Mouse (Mus musculus) myocyte (in vitro differentiated cells): ENCODE data around the gene Trem1.

Experiments
- E2F4 ChIP-seq: IDR thresholded peaks from one replicate; pipeline ENCODE4 v1.6.1; 2011; ENCODE audit warnings: mild to moderate bottlenecking, control low read depth, moderate library complexity; ENCODE audit not compliant: insufficient read depth
- MAX ChIP-seq: IDR thresholded peaks from one replicate; pipeline ENCODE4 v1.6.1; 2011; ENCODE audit warnings: low read depth, mild to moderate bottlenecking, control low read depth
- MYOG ChIP-seq, 3 experiments: IDR thresholded peaks; one replicate each; pipeline ENCODE4 v1.6.1; 2011; ENCODE audit warnings: control low read depth in 2 of 3, low read depth in 2 of 3, mild to moderate bottlenecking in 2 of 3; ENCODE audit not compliant: insufficient read length in 2 of 3, control insufficient read depth in 1 of 3, insufficient read depth in 1 of 3
- POLR2A ChIP-seq: IDR thresholded peaks from one replicate; pipeline ENCODE4 v1.6.1; 2011; ENCODE audit warnings: low read depth, mild to moderate bottlenecking, control low read depth, moderate library complexity; ENCODE audit not compliant: insufficient read length
- SRF ChIP-seq: IDR thresholded peaks from one replicate; pipeline ENCODE4 v1.6.1; 2011; ENCODE audit warnings: low read depth; ENCODE audit not compliant: control insufficient read depth, insufficient read length
- TCF12 ChIP-seq: IDR thresholded peaks from one replicate; pipeline ENCODE4 v1.6.1; 2011; ENCODE audit warnings: mild to moderate bottlenecking, control low read depth; ENCODE audit not compliant: poor library complexity, insufficient read depth, severe bottlenecking

DNA sequence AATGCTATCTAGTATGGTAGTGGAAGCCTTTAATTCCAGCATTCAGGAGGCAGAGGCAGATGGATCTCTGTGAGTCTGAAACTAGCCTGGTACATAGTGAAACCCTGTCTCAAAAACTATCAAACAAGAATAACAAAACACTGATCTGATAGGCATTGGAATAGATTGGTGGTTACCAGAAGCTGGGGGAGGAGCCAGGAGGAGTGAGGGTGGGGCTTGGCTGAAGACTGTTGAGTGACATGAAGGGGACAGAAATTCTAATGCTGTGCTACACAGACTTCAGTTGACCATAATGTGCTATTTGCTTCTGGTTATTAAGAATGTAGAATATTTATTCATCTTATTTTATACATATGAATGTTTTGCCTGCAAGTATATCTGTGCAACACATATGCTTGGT, 35.7 kb downstream of the Trem1 start:
- no peak for TF ChIP-seq MAX
- TF ChIP-seq POLR2A = no peak
- no peak for TF ChIP-seq SRF
- TF ChIP-seq E2F4 = no peak
- no peak for TF ChIP-seq TCF12
- no peak for TF ChIP-seq MYOG (IDR thresholded peaks at IDR 0.05; ENCODE audit: control insufficient read depth in 1 of 3, insufficient read depth in 1 of 3, insufficient read length in 2 of 3, low read depth in 2 of 3)
